Mouse (Mus musculus): Measurements from ENCODE around the gene Upk3a.

Gene Upk3a

DNA sequence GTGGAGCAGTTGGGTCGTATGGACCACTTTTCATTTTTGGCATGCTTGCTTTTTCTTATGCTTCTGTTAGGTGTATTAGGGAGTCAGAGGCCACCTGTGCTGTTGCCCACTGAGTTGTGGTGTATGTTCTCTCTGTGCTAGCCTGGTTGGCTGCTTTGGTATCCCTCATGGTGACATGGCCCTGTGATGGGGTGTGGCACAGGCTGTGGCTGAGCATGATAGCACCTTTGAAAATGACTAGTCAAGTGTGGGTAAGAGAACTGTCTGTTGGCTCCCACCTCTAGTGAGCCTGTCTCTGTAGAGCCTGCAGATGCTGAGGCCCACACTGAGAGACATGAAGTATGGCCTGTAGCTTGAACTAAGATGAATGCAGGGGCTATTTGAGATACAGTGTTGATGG, 32.8 kb downstream of the Upk3a start:
- DNase-seq (ENCODE audit: low spot score in 2 of 2) = no peak

- DNase-seq (ENCODE audit: low spot score in 2 of 2) = no peak
Observed at GRCm38 (mm10) chr15:85054098-85054497, 37.2 kb downstream of the Upk3a start.

DNA sequence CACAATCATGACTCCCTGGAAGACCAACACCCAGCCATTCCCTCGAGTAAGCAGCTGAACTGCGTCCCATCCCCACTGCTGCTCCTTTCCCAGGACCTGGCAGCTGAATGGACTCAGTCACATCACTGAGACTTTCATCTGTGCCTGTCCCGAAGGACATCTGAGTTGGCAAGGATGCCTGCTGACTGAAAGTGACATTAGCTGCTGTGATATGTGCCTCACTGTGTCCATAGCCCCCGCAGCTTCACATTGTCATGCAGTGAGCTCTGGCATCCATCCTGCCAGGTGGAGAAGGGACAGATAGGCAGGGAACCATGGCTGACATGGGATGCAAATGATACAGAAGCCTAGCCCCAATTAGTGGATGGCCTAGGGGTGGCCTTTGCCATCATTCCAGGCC, 38.2 kb downstream of the Upk3a start:
- DNase-seq (ENCODE audit: low spot score in 2 of 2) = no peak

- no peak for DNase-seq (ENCODE audit: low spot score in 2 of 2)
Observed at GRCm38 (mm10) chr15:85063421-85063820, 46.5 kb downstream of the Upk3a start.

DNA sequence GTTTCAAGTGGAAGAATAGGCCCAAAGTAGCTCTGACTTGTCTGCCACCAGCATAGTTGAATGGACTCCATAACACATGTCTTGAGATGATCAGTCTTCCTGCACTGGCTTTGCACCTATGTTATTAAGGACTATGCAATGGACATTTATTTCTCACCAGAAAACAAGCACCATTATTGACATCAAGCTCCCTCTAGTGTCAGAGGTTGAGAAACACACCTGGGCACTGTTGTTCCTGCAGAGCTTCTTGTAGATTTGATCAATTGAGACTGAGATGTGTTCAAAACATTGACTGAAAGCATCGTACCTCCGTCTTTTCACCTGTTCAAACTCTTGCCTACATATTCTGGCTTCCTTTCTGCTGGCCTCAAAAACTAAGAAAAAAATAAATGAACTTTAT, 53.6 kb downstream of the Upk3a start:
- no peak for DNase-seq (ENCODE audit: low spot score in 2 of 2)
